Mouse (Mus musculus): ENCODE measurements around the gene Foxn4. TPM values are rescaled to one million over a fixed set of nuclear protein-coding genes. Genes with fewer than 3 reads are reported as not detected.
A peak's percentile ranks its signal among the peaks of the same experiment; 100 is the strongest.

Gene Foxn4
- polyA plus RNA-seq, 1 experiment from 2014 or later, result not detected

GRCm38 (mm10) chr5:114299883-114300610 lies 26.4 kb upstream of the Foxn4 start:
- Histone ChIP-seq H3K9ac (replicated peaks) (no peak overlapping the region), H3K4me2 (ENCODE audit: low read depth, low read length) (no peak overlapping the region), H3K27me3 (ENCODE audit: insufficient read depth, low read length) (no peaks in the 10 kb centered on the region), H3K4me3 (ENCODE audit: low read depth, low read length) (no peak overlapping the region), H3K9me3 (ENCODE audit: low read length) (no peaks in the 10 kb centered on the region), H3K27ac (ENCODE audit: low read depth) (no peak overlapping the region), H3K36me3 (replicated peaks; ENCODE audit: insufficient read depth, low read length) (no peaks in the 10 kb centered on the region), H3K4me1 (ENCODE audit: insufficient read depth) (no peaks in the 10 kb centered on the region)
- DNase-seq (no peak), ATAC-seq (no peak)
- no peak for TF ChIP-seq CTCF (IDR thresholded peaks at IDR 0.05; ENCODE audit: low read depth)
- no peak for TF ChIP-seq EP300 (IDR thresholded peaks at IDR 0.05; ENCODE audit: low read depth)
- 74% methylated on average over 24 of the region's 24 CpGs for whole genome bisulfite sequencing (ENCODE audit: insufficient replicate concordance)

DNA sequence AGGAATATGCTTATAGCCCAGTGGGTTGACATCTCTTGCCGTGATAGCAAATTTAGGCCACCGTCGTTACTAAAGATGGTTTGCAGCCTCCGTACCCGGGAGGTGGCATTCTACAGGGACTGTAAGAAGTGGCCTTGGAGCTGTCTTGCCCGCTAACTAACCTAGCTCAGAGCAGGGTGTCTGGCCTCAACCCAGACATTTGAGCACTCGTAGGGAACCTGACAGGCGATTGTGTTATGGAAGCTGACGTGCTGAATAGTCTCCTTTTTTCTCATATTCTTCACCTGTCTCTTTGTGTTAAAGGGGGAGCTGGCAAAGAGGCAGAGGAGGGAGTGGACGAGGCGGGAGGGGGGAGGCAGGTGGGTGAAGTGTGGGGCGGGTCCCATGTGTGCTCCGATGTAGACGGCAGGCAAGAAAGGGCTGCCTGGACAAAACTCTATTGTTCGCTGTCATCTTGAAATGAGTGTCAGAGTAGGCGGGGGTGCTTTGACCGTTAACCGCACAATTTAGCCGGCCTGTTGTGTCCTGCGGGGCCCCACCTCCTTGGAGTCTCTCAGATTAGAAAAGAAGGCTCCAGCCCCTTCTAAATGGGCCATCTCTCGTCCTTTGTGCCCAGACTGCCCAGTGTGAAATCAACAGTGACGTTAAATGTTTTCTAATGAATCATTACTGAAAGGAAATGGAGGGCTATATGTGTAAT lies 25.7 kb upstream of the Foxn4 start:
- ATAC-seq, result no peak
- Histone ChIP-seq H3K4me1 (ENCODE audit: insufficient read depth) (no peaks in the 10 kb centered on the region), H3K36me3 (replicated peaks; ENCODE audit: insufficient read depth, low read length) (no peaks in the 10 kb centered on the region), H3K9me3 (ENCODE audit: low read length) (no peaks in the 10 kb centered on the region), H3K27ac (ENCODE audit: low read depth) (no peak overlapping the region), H3K4me2 (ENCODE audit: low read depth, low read length) (no peak overlapping the region), H3K27me3 (ENCODE audit: insufficient read depth, low read length) (no peaks in the 10 kb centered on the region), H3K4me3 (ENCODE audit: low read depth, low read length) (no peak overlapping the region), H3K9ac (replicated peaks) (no peak overlapping the region)
- DNase-seq, result no peak
- TF ChIP-seq CTCF (IDR thresholded peaks at IDR 0.05; ENCODE audit: low read depth) (no peak), EP300 (IDR thresholded peaks at IDR 0.05; ENCODE audit: low read depth) (no peak)
- 78% methylated on average over 22 of the region's 22 CpGs for WGBS (ENCODE audit: insufficient replicate concordance)

DNA sequence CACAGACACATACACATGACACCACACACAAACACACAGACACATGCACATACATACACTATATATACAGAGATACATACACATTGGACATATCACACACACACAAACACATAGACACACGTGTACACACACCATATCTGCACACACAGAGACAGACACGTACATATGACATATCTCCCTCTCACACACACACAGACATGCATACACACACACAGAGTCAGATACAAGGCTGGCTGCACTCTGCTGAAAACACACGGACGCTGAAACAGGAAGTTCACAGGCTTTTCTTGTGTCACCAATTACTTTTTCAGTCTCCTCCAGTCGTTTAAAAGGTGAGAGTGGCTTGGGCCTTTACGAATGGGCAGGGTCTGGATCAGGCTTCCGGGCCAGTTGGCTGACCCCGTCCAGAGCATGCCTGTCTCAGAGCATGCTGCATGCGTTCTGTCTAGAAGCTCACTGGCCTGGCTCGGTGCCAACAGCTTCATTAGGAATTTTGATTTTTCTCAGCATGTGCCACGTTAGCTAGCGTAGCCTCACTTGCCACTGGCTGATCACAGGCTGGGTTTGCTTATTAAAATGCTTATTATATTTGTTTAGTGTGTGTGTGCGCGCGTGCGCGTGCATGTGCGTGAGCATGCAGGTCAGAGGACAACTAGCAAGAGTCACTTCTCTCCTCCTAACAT lies 24.7 kb upstream of the Foxn4 start:
- no peak overlapping the region for H3K9ac ChIP-seq (replicated peaks)
- no peak overlapping the region for H3K4me3 ChIP-seq (ENCODE audit: low read depth, low read length)
- H3K36me3 ChIP-seq (replicated peaks; ENCODE audit: insufficient read depth, low read length), result no peaks in the 10 kb centered on the region
- WGBS (ENCODE audit: insufficient replicate concordance), result 62% methylated on average over 18 of the region's 18 CpGs
- no peaks in the 10 kb centered on the region for H3K4me1 ChIP-seq (ENCODE audit: insufficient read depth)
- no peaks in the 10 kb centered on the region for H3K27me3 ChIP-seq (ENCODE audit: insufficient read depth, low read length)
- DNase-seq (no peak), ATAC-seq (no peak)
- no peaks in the 10 kb centered on the region for H3K9me3 ChIP-seq (ENCODE audit: low read length)
- no peak overlapping the region for H3K4me2 ChIP-seq (ENCODE audit: low read depth, low read length)
- no peak overlapping the region for H3K27ac ChIP-seq (ENCODE audit: low read depth)
- no peak for TF ChIP-seq CTCF (IDR thresholded peaks at IDR 0.05; ENCODE audit: low read depth)
- no peak for TF ChIP-seq EP300 (IDR thresholded peaks at IDR 0.05; ENCODE audit: low read depth)

DNA sequence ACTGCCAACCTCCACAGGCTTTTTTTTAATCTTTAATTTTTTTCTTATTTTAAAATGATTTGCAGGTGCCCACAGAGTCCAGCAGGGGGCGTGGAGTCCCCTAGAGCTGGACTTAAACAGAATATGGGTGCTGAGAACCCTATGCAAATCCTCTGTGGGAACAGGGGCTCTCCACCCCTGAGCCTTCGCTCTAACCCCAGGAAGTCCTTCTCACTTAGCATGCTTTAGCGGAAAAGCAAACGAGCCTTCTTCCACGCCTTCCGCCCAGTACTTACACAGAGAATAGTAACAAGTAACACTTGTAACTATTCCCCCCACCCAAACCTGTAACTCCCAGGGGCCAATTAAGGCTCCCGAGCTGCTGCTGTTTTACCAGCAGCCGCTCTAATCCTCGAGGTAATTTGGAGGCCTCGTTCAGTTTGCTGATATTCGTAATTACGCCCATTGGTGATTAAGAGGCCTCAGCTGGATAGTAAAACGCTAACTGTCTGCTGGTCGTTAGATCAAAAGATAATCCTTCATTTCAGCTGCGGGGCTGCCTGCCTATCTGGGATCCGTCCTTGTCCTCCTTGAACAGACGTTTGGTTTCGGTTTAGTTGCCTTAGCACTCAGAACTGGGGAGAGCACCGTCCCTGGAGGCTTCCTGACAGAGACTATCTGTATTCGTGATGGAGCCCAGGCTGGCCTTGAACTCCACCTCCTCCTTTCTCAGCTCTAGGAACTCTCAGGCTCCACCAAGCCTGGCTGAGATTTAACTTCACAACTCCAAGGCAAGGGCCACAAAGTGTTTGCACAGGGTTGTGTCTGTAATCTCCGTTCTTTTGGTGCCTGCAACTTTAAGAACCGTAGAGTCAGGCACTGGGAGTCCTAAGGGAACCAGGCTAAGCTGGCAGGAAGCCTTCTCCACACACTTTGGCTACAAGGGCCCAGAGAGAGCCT lies 23.4 kb upstream of the Foxn4 start:
- no peak for TF ChIP-seq EP300 (IDR thresholded peaks at IDR 0.05; ENCODE audit: low read depth)
- TF ChIP-seq CTCF (IDR thresholded peaks at IDR 0.05; ENCODE audit: low read depth), result peak; percentile 50
- no peaks in the 10 kb centered on the region for H3K36me3 ChIP-seq (replicated peaks; ENCODE audit: insufficient read depth, low read length)
- no peak overlapping the region; the same call in 1 of the 2 replicates for H3K4me2 ChIP-seq (ENCODE audit: low read depth, low read length)
- H3K27me3 ChIP-seq (ENCODE audit: insufficient read depth, low read length), result no peaks in the 10 kb centered on the region
- no peak overlapping the region for H3K9ac ChIP-seq (replicated peaks)
- 30% methylated on average over 22 of the region's 22 CpGs for WGBS (ENCODE audit: insufficient replicate concordance)
- no peak overlapping the region for H3K4me3 ChIP-seq (ENCODE audit: low read depth, low read length)
- ATAC-seq (no peak), DNase-seq (no peak)
- H3K4me1 ChIP-seq (ENCODE audit: insufficient read depth), result no peaks in the 10 kb centered on the region
- H3K27ac ChIP-seq (ENCODE audit: low read depth), result no peak overlapping the region
- no peaks in the 10 kb centered on the region for H3K9me3 ChIP-seq (ENCODE audit: low read length)

- Histone ChIP-seq H3K27ac (ENCODE audit: low read depth) (no peak overlapping the region), H3K27me3 (ENCODE audit: insufficient read depth, low read length) (0 out of 2 replicates have a peak, but pooled peaks cover 8% of the 10 kb centered on the region), H3K9me3 (ENCODE audit: low read length) (no peaks in the 10 kb centered on the region), H3K9ac (replicated peaks) (no peak overlapping the region), H3K4me3 (ENCODE audit: low read depth, low read length) (no peak overlapping the region), H3K4me1 (ENCODE audit: insufficient read depth) (no peaks in the 10 kb centered on the region), H3K36me3 (replicated peaks; ENCODE audit: insufficient read depth, low read length) (no peaks in the 10 kb centered on the region), H3K4me2 (ENCODE audit: low read depth, low read length) (no peak overlapping the region)
- DNase-seq (no peak), ATAC-seq (no peak)
- 70% methylated on average over 3 of the region's 3 CpGs for WGBS (ENCODE audit: insufficient replicate concordance)
- TF ChIP-seq EP300 (IDR thresholded peaks at IDR 0.05; ENCODE audit: low read depth) (no peak), CTCF (IDR thresholded peaks at IDR 0.05; ENCODE audit: low read depth) (no peak)
Measured at GRCm38 (mm10) chr5:114290004-114290403, 16.4 kb upstream of the Foxn4 start.
